Mouse (Mus musculus) neural tube, embryonic 14.5 days (tissue): ENCODE measurements around the gene Gm9945. TPM values are rescaled to one million over a fixed set of nuclear protein-coding genes. Genes with fewer than 3 reads are reported as not detected.

Experiments used
- ATAC-seq: fragments of 200-750 bp; cut with Nextera tagmentation; 2 replicates; pipeline ENCODE4 v1.8.0; 2017; ENCODE audit warnings: low read depth, mild to moderate bottlenecking, moderate TSS enrichment, moderate library complexity
- H3K27ac ChIP-seq: fragments of 300-500 bp; sonication (generic); 2 replicates; pipeline ENCODE4 v1.5.1; 2014; ENCODE audit warnings: low read depth, mild to moderate bottlenecking, control low read depth, low read length, moderate library complexity, mixed read lengths
- H3K27me3 ChIP-seq: fragments of 300-500 bp; sonication (generic); 2 replicates; pipeline ENCODE4 v1.6.1; 2014; ENCODE audit warnings: low read length; ENCODE audit not compliant: control insufficient read depth, insufficient read depth
- H3K36me3 ChIP-seq: fragments of 300-500 bp; sonication (generic); 2 replicates; pipeline ENCODE4 v1.6.1; 2014; ENCODE audit warnings: low read length, mixed read lengths; ENCODE audit not compliant: control insufficient read depth, insufficient read depth
- H3K4me1 ChIP-seq: fragments of 300-500 bp; sonication (generic); 2 replicates; pipeline ENCODE4 v1.6.1; 2014; ENCODE audit warnings: low read length; ENCODE audit not compliant: control insufficient read depth, insufficient read depth
- H3K4me2 ChIP-seq: fragments of 300-500 bp; sonication (generic); 2 replicates; pipeline ENCODE4 v1.6.1; 2014; ENCODE audit warnings: mild to moderate bottlenecking, low read depth, low read length, control low read depth
- H3K4me3 ChIP-seq: fragments of 300-500 bp; sonication (generic); 2 replicates; pipeline ENCODE4 v1.5.1; 2014; ENCODE audit warnings: low read depth, low read length, control low read depth, mixed read lengths
- H3K9ac ChIP-seq: fragments of 300-500 bp; sonication (generic); replicated peaks from 2 replicates; pipeline ENCODE4 v1.6.1; 2014; ENCODE audit warnings: low read depth, mild to moderate bottlenecking, control low read depth, low read length, mixed read lengths
- H3K9me3 ChIP-seq: fragments of 300-500 bp; sonication (generic); 2 replicates; pipeline ENCODE4 v1.6.1; 2016; ENCODE audit warnings: low read length; ENCODE audit not compliant: control insufficient read depth
- WGBS: fragments of 180-500 bp; shearing (Covaris S2); extraction: QIAGEN DNeasy Blood & Tissue Kit; methylation state at CpG from one replicate; pipeline ENCODE4 v1.1.7; 2014; 5-methylcytosine and 5-hydroxymethylcytosine counted together
- polyA plus RNA-seq: library from polyadenylated mRNA; unstranded; fragments of >200 nt; fragmentation: Nextera tagmentation; extraction: Ambion mirVana; gene quantifications from 2 replicates; pipeline ENCODE4 v1.2.1, GENCODE M21; 2014

Gm9945 gene
- polyA plus RNA-seq, 1 experiment from 2014 or later = 0.23 TPM

DNA sequence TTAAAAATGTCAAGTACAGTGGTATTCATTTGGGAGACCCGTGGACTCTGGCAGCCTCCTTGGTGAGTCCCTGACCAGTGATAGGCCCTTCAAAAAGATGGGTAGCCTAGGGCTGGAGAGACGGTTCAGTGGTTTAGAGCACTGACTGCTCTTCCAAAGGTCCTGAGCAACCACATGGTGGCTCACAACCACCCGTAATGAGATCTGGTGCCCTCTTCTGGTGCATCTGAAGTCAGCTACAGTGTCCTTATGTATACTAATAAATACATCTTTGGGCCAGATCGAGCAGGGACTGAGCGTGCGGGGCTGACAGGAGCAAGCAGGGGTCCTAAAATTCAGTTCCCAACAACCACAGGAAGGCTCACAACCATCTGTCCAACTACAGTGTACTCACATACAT is 36.1 kb upstream of the Gm9945 start:
- Histone ChIP-seq H3K27ac (no peak overlapping the region), H3K36me3 (no peaks in the 10 kb centered on the region), H3K4me1 (no peaks in the 10 kb centered on the region), H3K9ac (no peak overlapping the region), H3K27me3 (no peaks in the 10 kb centered on the region), H3K4me3 (no peak overlapping the region), H3K4me2 (no peak overlapping the region), H3K9me3 (no peaks in the 10 kb centered on the region)
- WGBS = 39% methylated on average over 6 of the region's 6 CpGs
- no peak for ATAC-seq

DNA sequence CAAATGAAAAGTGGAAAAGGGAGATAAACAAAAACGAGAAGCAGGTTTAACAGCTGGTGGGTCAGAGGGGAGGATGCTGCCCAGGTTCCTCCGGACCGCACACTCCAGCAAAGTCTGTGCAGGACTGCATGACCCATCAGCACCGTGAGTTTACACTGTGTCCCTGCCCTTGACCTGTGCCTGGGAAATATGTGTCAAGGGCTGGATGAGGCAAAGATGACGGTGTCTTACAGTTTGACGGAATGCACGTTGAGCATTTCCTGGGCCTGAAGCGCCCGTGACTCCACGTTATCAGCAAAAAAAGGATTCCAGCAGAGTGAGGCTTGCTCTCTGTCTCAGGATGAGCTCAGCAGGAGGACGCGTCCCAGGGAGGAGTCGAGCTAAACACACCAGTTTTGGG is 34.4 kb upstream of the Gm9945 start:
- H3K9ac ChIP-seq = no peak overlapping the region
- no peak for ATAC-seq
- 74% methylated on average over 13 of the region's 13 CpGs for WGBS

DNA sequence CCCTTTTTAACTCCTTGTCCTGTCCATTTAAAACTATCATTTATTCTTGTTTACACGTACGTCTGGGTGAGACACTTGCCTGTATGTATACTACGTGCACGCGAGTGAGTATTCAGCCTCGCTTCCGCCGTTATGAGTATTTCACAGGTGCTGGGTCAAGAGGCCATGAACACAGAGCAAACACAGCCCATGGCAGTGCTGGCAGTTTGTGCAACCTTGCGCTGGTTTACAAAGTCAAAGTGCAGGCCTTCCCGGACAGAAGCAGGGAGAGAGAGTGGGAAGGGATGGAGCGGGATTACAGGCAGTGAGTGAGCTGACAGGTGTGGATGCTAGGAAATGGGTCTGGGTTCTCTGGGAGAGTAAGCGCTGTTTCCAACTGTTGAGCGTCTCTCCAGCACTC is 33.8 kb upstream of the Gm9945 start:
- no peak overlapping the region for H3K4me3 ChIP-seq
- H3K9me3 ChIP-seq = no peaks in the 10 kb centered on the region
- H3K4me2 ChIP-seq = no peak overlapping the region
- H3K27me3 ChIP-seq = no peaks in the 10 kb centered on the region
- no peaks in the 10 kb centered on the region for H3K36me3 ChIP-seq
- H3K4me1 ChIP-seq = no peaks in the 10 kb centered on the region
- no peak overlapping the region for H3K27ac ChIP-seq
- 88% methylated on average over 13 of the region's 13 CpGs for WGBS
- H3K9ac ChIP-seq = no peak overlapping the region
- no peak for ATAC-seq

More for the DNA sequence above, 34.4 kb upstream of the Gm9945 start:
- no peaks in the 10 kb centered on the region for H3K4me1 ChIP-seq
- no peaks in the 10 kb centered on the region for H3K36me3 ChIP-seq
- H3K9me3 ChIP-seq = no peaks in the 10 kb centered on the region
- H3K4me3 ChIP-seq = no peak overlapping the region
- no peak overlapping the region for H3K27ac ChIP-seq
- no peak overlapping the region for H3K4me2 ChIP-seq
- no peaks in the 10 kb centered on the region for H3K27me3 ChIP-seq

DNA sequence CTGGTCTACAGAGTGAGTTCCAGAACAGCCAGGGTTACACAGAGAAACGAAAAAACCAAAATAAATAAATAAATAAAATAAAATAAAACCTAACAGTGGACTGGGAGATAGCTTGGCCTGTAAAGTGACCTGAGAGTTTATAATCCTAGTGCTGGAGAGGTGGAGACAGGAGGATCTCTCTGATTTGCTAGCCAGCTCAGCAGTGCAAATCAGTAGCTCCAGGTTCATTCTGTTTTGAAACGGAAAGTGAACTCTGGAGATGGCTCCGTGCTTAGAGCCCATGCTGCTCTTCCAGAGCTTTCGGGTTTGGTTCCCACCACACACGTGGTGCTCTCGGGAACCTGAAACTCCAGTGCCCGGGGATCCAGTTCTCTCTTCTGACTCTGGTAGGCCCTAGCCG is 32.0 kb upstream of the Gm9945 start:
- H3K9me3 ChIP-seq = no peaks in the 10 kb centered on the region
- no peaks in the 10 kb centered on the region for H3K36me3 ChIP-seq
- no peak overlapping the region for H3K4me2 ChIP-seq
- no peak overlapping the region for H3K4me3 ChIP-seq
- no peaks in the 10 kb centered on the region for H3K27me3 ChIP-seq
- no peaks in the 10 kb centered on the region for H3K4me1 ChIP-seq
- no peak overlapping the region for H3K9ac ChIP-seq
- WGBS = 90% methylated on average over 8 of the region's 8 CpGs
- no peak overlapping the region for H3K27ac ChIP-seq
- ATAC-seq = no peak

DNA sequence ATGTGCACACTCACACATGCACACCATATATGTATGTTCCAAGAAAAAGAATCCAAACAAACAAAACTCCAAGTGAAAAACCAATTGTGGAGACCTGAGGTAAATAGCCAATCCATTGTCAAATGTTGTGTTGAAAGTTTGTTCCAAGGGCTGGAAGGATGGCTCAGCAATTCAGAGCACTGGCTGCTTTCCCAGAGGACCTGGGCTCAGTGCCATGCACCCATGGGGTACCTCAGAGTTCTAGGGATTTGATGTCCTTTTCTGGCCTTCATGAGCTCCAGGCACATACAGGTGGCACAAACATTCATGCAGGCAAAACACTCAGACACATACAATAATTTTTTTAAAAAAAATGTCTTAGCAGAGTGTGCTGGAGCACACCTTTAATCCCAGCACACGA is 31.4 kb upstream of the Gm9945 start:
- no peak overlapping the region for H3K9ac ChIP-seq
- 94% methylated on average over 1 of the region's 1 CpGs for WGBS
- no peak overlapping the region for H3K4me2 ChIP-seq
- no peak overlapping the region for H3K27ac ChIP-seq
- ATAC-seq = no peak
- H3K9me3 ChIP-seq = no peaks in the 10 kb centered on the region
- no peaks in the 10 kb centered on the region for H3K27me3 ChIP-seq
- H3K36me3 ChIP-seq = no peaks in the 10 kb centered on the region
- H3K4me1 ChIP-seq = no peaks in the 10 kb centered on the region
- H3K4me3 ChIP-seq = no peak overlapping the region

DNA sequence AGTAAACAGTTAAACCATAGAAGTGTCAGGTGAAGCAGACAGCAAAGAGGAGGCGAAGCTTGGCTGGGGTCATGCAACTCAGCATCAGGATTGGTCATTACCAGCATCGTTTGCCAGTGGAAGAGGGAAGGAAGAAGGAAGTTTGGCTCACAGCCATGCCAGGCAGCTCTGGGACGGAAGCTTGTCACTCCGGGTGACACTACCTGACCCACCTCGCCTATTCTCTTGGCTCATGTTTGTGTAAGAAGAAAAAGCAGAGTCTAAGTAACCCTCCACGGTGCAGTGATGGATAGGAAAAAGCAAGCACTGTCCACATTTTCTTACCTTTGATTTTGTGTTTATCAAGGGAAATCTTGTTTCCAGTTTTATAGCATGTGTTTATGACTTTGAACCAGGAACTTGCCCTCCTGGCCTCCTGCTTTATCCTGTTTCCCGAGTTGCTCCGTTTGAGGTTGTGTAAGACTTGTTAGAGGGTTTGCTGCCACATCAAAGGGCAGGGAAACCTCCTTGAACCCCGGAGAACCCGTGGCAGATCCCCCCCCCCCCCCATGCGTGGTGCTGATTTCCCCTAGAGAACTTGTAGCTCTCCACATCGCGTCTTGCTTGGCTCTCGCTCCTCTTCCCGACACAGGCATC is 29.8 kb upstream of the Gm9945 start:
- H3K4me3 ChIP-seq = no peak overlapping the region
- no peak overlapping the region for H3K27ac ChIP-seq
- H3K4me1 ChIP-seq = no peaks in the 10 kb centered on the region
- H3K36me3 ChIP-seq = no peaks in the 10 kb centered on the region
- no peak overlapping the region for H3K9ac ChIP-seq
- WGBS = 62% methylated on average over 15 of the region's 15 CpGs
- no peak for ATAC-seq
- H3K4me2 ChIP-seq = no peak overlapping the region
- H3K27me3 ChIP-seq = no peaks in the 10 kb centered on the region
- H3K9me3 ChIP-seq = no peaks in the 10 kb centered on the region

DNA sequence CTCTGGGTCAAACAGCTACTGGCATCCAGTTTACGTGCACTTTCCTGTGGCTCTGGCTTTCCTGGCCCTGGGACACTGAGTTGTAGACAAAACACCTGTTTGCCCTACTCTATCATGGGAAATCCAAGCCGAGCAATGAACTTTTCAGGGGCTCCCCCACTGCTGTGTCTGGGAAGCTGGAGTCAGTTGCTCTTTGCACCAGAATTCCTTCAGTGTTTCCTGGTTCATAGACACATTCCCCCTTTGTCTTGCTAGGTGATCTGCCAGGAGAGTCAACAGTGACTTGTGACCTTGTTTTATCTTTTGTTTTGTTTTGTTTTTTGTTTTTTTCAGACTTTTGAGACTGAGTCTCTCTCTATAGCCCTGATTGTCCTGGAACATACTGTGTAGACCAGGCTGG is 28.6 kb upstream of the Gm9945 start:
- ATAC-seq = no peak
- Histone ChIP-seq H3K27ac (no peak overlapping the region), H3K4me1 (no peaks in the 10 kb centered on the region), H3K27me3 (peaks cover 2% of the 10 kb centered on the region; the same call in 1 of the 2 replicates), H3K9me3 (no peaks in the 10 kb centered on the region), H3K9ac (no peak overlapping the region), H3K4me2 (no peak overlapping the region), H3K36me3 (no peaks in the 10 kb centered on the region), H3K4me3 (no peak overlapping the region)
- 82% methylated on average over 2 of the region's 2 CpGs for WGBS

DNA sequence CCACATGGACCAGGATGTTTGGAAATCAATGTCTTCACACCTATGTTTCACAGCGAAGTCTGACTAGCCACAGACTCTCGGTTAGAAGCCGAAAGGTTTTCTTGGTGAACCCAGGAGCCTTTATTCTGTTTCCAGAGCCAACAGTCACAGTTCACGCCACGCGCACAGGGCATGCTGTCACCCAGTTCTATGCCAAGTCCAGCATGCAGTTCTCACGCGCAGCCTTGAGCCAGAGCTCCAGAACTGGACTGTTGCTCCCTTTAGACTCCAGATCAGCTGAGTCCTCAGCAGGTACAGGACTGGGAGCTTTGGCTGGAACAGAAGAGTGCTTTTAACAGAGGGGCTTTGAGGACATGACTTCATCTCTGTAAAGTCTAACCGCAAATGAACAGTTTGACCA is 27.6 kb upstream of the Gm9945 start:
- Histone ChIP-seq H3K9ac (no peak overlapping the region), H3K27ac (no peak overlapping the region), H3K36me3 (no peaks in the 10 kb centered on the region), H3K9me3 (no peaks in the 10 kb centered on the region), H3K27me3 (peaks cover 7% of the 10 kb centered on the region), H3K4me1 (peaks cover 6% of the 10 kb centered on the region), H3K4me2 (no peak overlapping the region), H3K4me3 (no peak overlapping the region)
- no peak for ATAC-seq
- 96% methylated on average over 9 of the region's 9 CpGs for WGBS

DNA sequence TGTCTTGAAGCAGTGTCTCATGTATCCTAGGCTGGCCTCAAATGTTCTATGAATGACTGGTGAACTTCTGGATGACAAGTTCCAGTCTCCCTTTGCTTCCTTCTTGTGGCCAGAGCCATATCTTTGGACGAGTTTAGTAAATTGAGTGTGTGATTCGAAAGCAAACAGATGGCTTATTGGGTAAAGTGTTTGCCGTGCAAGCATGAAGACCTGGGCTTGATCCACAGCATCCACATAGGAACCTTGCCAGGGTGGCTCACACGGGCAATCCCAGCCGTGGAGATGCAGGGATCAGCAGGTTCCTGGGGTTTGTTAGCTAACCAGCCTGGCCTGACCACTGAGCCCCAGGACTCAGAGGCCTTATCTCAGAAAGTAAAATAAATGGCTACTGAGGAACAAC is 26.9 kb upstream of the Gm9945 start:
- no peaks in the 10 kb centered on the region for H3K9me3 ChIP-seq
- no peak overlapping the region for H3K4me3 ChIP-seq
- H3K4me1 ChIP-seq = peaks cover 7% of the 10 kb centered on the region
- no peak overlapping the region for H3K27ac ChIP-seq
- no peak for ATAC-seq
- 93% methylated on average over 5 of the region's 5 CpGs for WGBS
- H3K36me3 ChIP-seq = no peaks in the 10 kb centered on the region
- H3K4me2 ChIP-seq = no peak overlapping the region
- H3K9ac ChIP-seq = no peak overlapping the region
- peaks cover 12% of the 10 kb centered on the region for H3K27me3 ChIP-seq
